Mouse (Mus musculus): ENCODE data around the gene Pold1. TPM values are rescaled to one million over a fixed set of nuclear protein-coding genes. Genes with fewer than 3 reads are reported as not detected.

Gene Pold1
- polyA plus RNA-seq, 1 experiment = 81.9 TPM

DNA sequence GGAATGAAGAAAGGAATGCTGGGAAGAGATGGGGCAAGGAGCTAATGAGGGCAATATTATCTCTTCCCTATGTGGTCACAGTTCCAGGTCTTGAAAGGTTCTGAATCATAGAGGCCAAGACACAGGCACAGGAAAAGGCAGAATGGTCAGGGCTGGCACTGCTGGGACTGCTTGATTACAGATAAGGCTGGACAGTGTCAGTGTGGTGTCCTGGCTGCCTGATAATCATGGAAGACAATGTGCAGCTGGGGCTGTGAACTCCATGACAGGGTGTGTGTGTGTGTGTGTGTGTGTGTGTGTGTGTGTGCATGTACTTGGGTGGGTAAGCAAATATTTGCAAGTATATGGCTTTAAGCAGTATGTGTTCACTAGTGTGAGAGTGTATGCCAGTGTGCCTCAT is 41.2 kb downstream of the Pold1 start:
- H3K27me3 ChIP-seq (ENCODE audit: control insufficient read depth, insufficient read depth, low read length, poor library complexity, severe bottlenecking) = no peaks in the 10 kb centered on the region
- H3K4me1 ChIP-seq (ENCODE audit: control insufficient read depth, insufficient read depth, low read length) = no peaks in the 10 kb centered on the region
- H3K4me3 ChIP-seq (ENCODE audit: low read depth, low read length) = no peak overlapping the region
- H3K9me3 ChIP-seq (replicated peaks; ENCODE audit: control insufficient read depth, insufficient read depth, low read length, poor library complexity, severe bottlenecking) = no peaks in the 10 kb centered on the region
- TF ChIP-seq EP300 (IDR thresholded peaks at IDR 0.05; ENCODE audit: insufficient read depth, low read depth, low read length) (no peak), POLR2A (IDR thresholded peaks at IDR 0.05; ENCODE audit: insufficient read depth, low read length) (no peak), CTCF (IDR thresholded peaks at IDR 0.05; ENCODE audit: low read depth, low read length) (no peak)
- H3K27ac ChIP-seq (ENCODE audit: insufficient read depth, low read length) = no peak overlapping the region
- no peaks in the 10 kb centered on the region for H3K36me3 ChIP-seq (ENCODE audit: control insufficient read depth, insufficient read depth, low read length, poor library complexity, severe bottlenecking)
- H3K9ac ChIP-seq (ENCODE audit: low read depth, poor library complexity, severe bottlenecking) = no peak overlapping the region

DNA sequence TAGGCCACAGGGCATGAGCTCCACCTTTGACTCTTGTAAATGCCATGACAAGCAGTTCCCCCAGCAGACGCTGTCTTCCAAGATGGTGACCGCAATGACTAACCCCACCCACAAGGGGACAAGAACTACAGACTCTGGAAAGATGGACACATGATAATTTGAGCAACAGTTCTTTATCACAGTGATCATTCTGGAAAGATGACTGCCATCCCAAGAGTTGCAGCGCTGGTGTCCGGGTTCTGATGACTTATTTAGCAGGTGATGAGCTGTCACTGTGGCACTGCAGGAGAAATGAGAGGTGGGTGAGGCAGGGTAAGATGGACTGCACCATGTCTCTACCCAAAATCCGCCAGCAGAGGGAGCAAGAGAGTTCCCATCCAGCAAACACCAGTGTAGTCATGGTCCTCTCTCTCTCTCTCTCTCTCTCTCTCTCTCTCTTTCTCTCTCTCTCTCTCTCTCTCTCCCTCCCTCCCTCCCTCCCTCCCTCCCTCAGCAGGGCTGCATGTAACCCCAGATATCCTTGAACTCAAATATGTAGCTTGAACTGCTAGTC is 47.0 kb downstream of the Pold1 start:
- H3K9ac ChIP-seq (ENCODE audit: low read depth, poor library complexity, severe bottlenecking) = no peak overlapping the region
- H3K9me3 ChIP-seq (replicated peaks; ENCODE audit: control insufficient read depth, insufficient read depth, low read length, poor library complexity, severe bottlenecking) = no peaks in the 10 kb centered on the region
- TF ChIP-seq EP300 (IDR thresholded peaks at IDR 0.05; ENCODE audit: insufficient read depth, low read depth, low read length) = no peak
- TF ChIP-seq CTCF (IDR thresholded peaks at IDR 0.05; ENCODE audit: low read depth, low read length) = peak; percentile 78
- TF ChIP-seq POLR2A (IDR thresholded peaks at IDR 0.05; ENCODE audit: insufficient read depth, low read length) = no peak
- no peaks in the 10 kb centered on the region for H3K27me3 ChIP-seq (ENCODE audit: control insufficient read depth, insufficient read depth, low read length, poor library complexity, severe bottlenecking)
- no peak overlapping the region for H3K27ac ChIP-seq (ENCODE audit: insufficient read depth, low read length)
- H3K36me3 ChIP-seq (ENCODE audit: control insufficient read depth, insufficient read depth, low read length, poor library complexity, severe bottlenecking) = no peaks in the 10 kb centered on the region
- H3K4me3 ChIP-seq (ENCODE audit: low read depth, low read length) = no peak overlapping the region
- H3K4me1 ChIP-seq (ENCODE audit: control insufficient read depth, insufficient read depth, low read length) = no peaks in the 10 kb centered on the region

DNA sequence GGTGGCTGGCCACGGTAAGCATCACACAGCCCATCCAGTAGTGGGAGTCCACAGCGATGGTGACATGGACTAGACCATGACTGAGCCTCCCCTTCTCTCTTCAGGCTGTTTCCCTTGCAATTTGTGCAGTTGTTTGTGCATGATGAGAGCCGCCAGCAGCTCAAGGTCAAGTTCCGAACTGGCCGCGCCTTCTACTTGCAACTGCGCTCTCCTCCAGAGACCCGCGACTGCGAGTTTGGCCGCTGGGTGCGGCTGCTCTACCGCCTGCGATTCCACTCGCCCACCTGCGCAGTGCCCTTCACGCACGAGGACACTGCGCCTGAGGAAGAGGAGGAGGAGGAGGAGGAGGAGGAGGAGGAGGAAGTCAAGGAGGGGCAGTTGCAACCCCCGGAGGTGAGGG is 48.6 kb downstream of the Pold1 start:
- no peaks in the 10 kb centered on the region for H3K9me3 ChIP-seq (replicated peaks; ENCODE audit: control insufficient read depth, insufficient read depth, low read length, poor library complexity, severe bottlenecking)
- H3K36me3 ChIP-seq (ENCODE audit: control insufficient read depth, insufficient read depth, low read length, poor library complexity, severe bottlenecking) = no peaks in the 10 kb centered on the region
- TF ChIP-seq EP300 (IDR thresholded peaks at IDR 0.05; ENCODE audit: insufficient read depth, low read depth, low read length) (0 out of 2 replicates have a peak, but pooled peaks have one; percentile 15), CTCF (IDR thresholded peaks at IDR 0.05; ENCODE audit: low read depth, low read length) (no peak)
- H3K4me1 ChIP-seq (ENCODE audit: control insufficient read depth, insufficient read depth, low read length) = no peaks in the 10 kb centered on the region
- peak overlapping the region; percentile 17 for H3K4me3 ChIP-seq (ENCODE audit: low read depth, low read length)
- H3K9ac ChIP-seq (ENCODE audit: low read depth, poor library complexity, severe bottlenecking) = no peak overlapping the region
- H3K27ac ChIP-seq (ENCODE audit: insufficient read depth, low read length) = no peak overlapping the region
- no peaks in the 10 kb centered on the region for H3K27me3 ChIP-seq (ENCODE audit: control insufficient read depth, insufficient read depth, low read length, poor library complexity, severe bottlenecking)

DNA sequence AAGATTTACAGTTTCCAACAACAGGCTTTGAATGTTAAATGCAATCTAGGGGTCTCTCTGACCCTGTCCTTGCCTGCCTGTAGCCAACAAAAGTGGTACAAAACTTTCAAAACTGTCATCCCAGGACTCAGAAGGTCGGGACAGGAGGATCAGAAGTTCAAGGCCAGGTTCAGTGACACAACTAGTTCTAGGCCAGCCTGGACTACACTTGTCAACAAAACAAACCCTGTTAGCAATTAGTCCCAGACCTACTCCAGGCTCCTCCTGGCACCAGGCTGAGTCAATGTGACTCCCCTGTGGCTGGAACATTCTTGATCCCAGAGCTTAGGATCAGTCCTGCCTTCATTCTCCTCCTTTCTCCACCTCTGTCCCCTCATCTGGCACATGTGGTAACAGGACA is 49.7 kb downstream of the Pold1 start:
- TF ChIP-seq CTCF (IDR thresholded peaks at IDR 0.05; ENCODE audit: low read depth, low read length) (no peak), EP300 (IDR thresholded peaks at IDR 0.05; ENCODE audit: insufficient read depth, low read depth, low read length) (no peak)

DNA sequence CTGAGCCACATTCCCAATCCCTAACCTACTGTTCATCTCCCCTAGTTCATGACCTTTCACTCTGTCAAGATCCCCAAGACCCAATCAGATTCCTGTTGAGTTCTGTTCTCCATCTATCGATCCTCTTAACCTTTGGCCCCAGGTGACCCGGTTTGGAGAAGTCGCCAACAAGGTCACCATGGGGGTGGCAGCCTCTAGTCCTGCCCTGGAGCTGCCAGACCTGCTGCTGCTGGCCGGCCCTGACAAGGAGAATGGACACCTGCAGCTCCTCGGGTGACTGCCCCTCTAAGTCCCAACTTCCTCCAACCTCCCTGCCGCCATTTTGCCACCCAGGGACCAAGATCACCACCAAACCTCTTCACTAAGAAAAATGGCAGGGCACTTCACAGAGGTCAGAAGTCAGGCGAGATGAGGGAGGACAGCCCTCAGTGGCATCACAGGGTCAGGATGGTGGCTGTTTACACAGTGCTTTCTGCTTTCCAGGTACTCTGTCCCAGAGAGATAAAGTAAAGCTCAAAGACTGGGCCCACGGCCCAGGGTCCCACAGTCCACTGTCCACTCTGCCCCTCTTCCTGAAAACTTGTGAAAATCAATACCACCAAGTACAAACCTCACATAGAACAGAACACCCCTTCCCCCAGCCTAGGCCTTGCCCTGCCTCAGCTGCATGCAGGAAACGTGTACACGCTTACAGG is 51.1 kb downstream of the Pold1 start:
- Histone ChIP-seq H3K9ac (ENCODE audit: low read depth, poor library complexity, severe bottlenecking) (peak overlapping the region; percentile 62), H3K27ac (ENCODE audit: insufficient read depth, low read length) (peak overlapping the region; percentile 31; the same call in 1 of the 2 replicates)
- TF ChIP-seq POLR2A (IDR thresholded peaks at IDR 0.05; ENCODE audit: insufficient read depth, low read length) (no peak), EP300 (IDR thresholded peaks at IDR 0.05; ENCODE audit: insufficient read depth, low read depth, low read length) (no peak), CTCF (IDR thresholded peaks at IDR 0.05; ENCODE audit: low read depth, low read length) (no peak)

More for the DNA sequence above, 49.7 kb downstream of the Pold1 start:
- no peak overlapping the region for H3K27ac ChIP-seq (ENCODE audit: insufficient read depth, low read length)
- H3K4me1 ChIP-seq (ENCODE audit: control insufficient read depth, insufficient read depth, low read length) = no peaks in the 10 kb centered on the region
- no peak overlapping the region for H3K9ac ChIP-seq (ENCODE audit: low read depth, poor library complexity, severe bottlenecking)
- H3K27me3 ChIP-seq (ENCODE audit: control insufficient read depth, insufficient read depth, low read length, poor library complexity, severe bottlenecking) = no peaks in the 10 kb centered on the region
- H3K9me3 ChIP-seq (replicated peaks; ENCODE audit: control insufficient read depth, insufficient read depth, low read length, poor library complexity, severe bottlenecking) = no peaks in the 10 kb centered on the region
- H3K36me3 ChIP-seq (ENCODE audit: control insufficient read depth, insufficient read depth, low read length, poor library complexity, severe bottlenecking) = no peaks in the 10 kb centered on the region
- no peak overlapping the region for H3K4me3 ChIP-seq (ENCODE audit: low read depth, low read length)

DNA sequence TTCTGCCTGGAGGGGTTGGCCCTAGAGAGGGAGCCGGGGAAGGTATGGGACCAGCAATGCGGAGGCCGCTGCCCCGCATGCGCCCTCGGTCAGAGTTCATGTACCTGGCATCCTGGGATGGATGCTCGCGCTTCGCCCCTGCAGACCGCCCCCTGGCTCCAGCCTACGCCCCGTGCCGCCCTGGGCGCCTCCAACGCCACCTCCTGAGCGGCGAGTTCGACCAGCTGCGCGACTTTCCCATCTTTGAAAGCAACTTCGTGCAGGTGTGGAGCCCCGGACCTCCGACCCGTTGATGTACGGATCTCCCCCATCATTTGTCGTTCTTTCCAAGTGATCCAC is 51.9 kb downstream of the Pold1 start:
- H3K27me3 ChIP-seq (ENCODE audit: control insufficient read depth, insufficient read depth, low read length, poor library complexity, severe bottlenecking) = no peaks in the 10 kb centered on the region
- H3K9me3 ChIP-seq (replicated peaks; ENCODE audit: control insufficient read depth, insufficient read depth, low read length, poor library complexity, severe bottlenecking) = no peaks in the 10 kb centered on the region
- peak overlapping the region; percentile 81 for H3K4me3 ChIP-seq (ENCODE audit: low read depth, low read length)
- TF ChIP-seq POLR2A (IDR thresholded peaks at IDR 0.05; ENCODE audit: insufficient read depth, low read length) (no peak), CTCF (IDR thresholded peaks at IDR 0.05; ENCODE audit: low read depth, low read length) (no peak), EP300 (IDR thresholded peaks at IDR 0.05; ENCODE audit: insufficient read depth, low read depth, low read length) (no peak)
- peak overlapping the region; percentile 81 for H3K27ac ChIP-seq (ENCODE audit: insufficient read depth, low read length)
- no peaks in the 10 kb centered on the region for H3K4me1 ChIP-seq (ENCODE audit: control insufficient read depth, insufficient read depth, low read length)
- H3K9ac ChIP-seq (ENCODE audit: low read depth, poor library complexity, severe bottlenecking) = peak overlapping the region; percentile 62
- no peaks in the 10 kb centered on the region for H3K36me3 ChIP-seq (ENCODE audit: control insufficient read depth, insufficient read depth, low read length, poor library complexity, severe bottlenecking)

More for the DNA sequence above, 51.1 kb downstream of the Pold1 start:
- Histone ChIP-seq H3K4me3 (ENCODE audit: low read depth, low read length) (peak overlapping the region; percentile 41), H3K9me3 (replicated peaks; ENCODE audit: control insufficient read depth, insufficient read depth, low read length, poor library complexity, severe bottlenecking) (no peaks in the 10 kb centered on the region), H3K4me1 (ENCODE audit: control insufficient read depth, insufficient read depth, low read length) (no peaks in the 10 kb centered on the region), H3K27me3 (ENCODE audit: control insufficient read depth, insufficient read depth, low read length, poor library complexity, severe bottlenecking) (no peaks in the 10 kb centered on the region), H3K36me3 (ENCODE audit: control insufficient read depth, insufficient read depth, low read length, poor library complexity, severe bottlenecking) (no peaks in the 10 kb centered on the region)

All from ES-Bruce4 (cell line).